Mouse (Mus musculus) ZHBTc4 (cell line): ENCODE data around the gene Atrn.

ENCODE experiments used
- DNase-seq: peaks from one replicate; pipeline ENCODE4 v3.0.0-alpha.2; 2011; ENCODE audit warnings: low read depth, low spot score

Atrn gene

DNA sequence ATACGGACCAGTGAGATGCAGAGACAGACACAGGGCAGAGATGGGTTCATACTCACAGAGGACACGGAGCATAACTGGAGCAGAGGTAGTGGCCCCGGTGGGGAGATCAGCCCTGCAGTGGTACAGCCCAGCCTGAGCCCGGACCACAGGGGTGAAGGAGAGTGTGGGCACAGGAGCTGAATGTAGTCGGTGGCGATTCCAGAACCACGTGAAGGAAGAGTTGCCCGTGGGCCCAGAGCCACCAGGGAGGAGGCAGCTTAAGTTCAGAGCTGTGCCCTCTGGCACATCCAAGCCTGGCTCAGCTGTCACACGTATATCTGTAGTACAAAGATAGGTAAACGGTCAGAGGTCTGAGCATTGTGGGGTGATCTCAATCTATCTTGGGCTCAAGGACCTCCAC lies 166.2 kb downstream of the Atrn start:
- no peak for DNase-seq
